Mouse (Mus musculus) activated CD4-positive, CD25-positive, alpha-beta regulatory T cell, adult 9 weeks (primary cell): ENCODE measurements around the gene Zfp366. TPM values are rescaled to one million over a fixed set of nuclear protein-coding genes. Genes with fewer than 3 reads are reported as not detected.

Experiments used
- polyA plus RNA-seq: library from polyadenylated mRNA; unstranded; fragments of 100-300 nt; shearing (Covaris generic); gene quantifications from one replicate; pipeline ENCODE4 v1.2.1, GENCODE M21; 2017

Zfp366 gene
- 0.11 TPM for polyA plus RNA-seq

DNA sequence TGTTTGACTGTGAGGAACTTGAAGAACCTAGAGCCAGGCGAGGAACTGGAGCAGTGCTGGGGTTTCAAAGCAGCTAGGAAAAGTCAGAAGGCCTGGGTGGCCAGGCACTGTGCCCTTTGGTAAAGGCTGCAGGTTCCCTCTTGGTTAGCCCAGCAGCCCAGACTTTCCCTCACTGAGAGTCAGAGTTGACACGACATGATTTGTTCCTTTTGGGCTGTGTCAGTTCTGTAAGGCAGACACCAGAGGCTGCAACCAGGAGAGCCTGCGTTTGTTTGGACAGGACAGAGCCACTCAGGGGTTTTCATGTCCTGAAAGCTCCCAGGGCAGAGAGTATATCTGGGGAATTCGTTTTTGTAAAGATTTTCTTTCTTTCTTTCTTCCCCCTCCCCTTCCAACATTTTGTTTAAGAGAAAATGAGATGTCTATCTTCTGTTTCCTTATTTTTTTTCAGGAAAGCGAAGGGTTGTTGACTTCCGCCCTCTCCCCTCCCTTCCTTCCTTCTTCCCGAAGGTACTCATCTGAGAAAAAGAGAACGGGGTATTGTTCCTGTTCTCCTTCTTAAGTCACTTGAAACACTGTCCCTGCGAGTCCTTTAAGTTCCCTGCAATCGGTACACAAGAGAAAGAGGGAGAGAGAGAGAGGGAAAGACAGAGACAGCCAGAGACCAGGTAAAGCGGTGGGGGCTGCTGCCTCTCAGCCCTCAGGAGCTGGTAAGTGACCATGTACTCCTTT is at the start of gene Zfp366:
Gene Zfp366, plus strand, starts transcription at position 669 of the 732 bp plus-strand sequence.

Other genes with a start within 250 kb of the Zfp366 start
- gene 1700024P04Rik, start 200.3 kb upstream of the Zfp366 start, polyA plus RNA-seq = not detected
- gene Ptcd2, start 159.9 kb downstream of the Zfp366 start, polyA plus RNA-seq = 69.8 TPM
- gene Mrps27, start 160.0 kb downstream of the Zfp366 start, polyA plus RNA-seq = 22.7 TPM